Mouse (Mus musculus): ENCODE measurements around the gene Zranb3. TPM values are rescaled to one million over a fixed set of nuclear protein-coding genes. Genes with fewer than 3 reads are reported as not detected.
"Not testable (repeated sequence)": the region's sequence is repeated elsewhere in the genome, so short reads cannot be mapped to it uniquely, and the experiment has no call there.

Zranb3 gene
- total and polyA plus RNA-seq, 3 experiments, result 0.79 to 4.0 (median 3.1) TPM

GRCm38 (mm10) chr1:127989387-127989786 lies 113.5 kb downstream of the Zranb3 start:
- DNase-seq, result no peak

GRCm38 (mm10) chr1:127988246-127988645 lies 114.6 kb downstream of the Zranb3 start:
- DNase-seq, result no peak

GRCm38 (mm10) chr1:127985391-127985790 lies 117.5 kb downstream of the Zranb3 start:
- DNase-seq, result no peak

GRCm38 (mm10) chr1:127983274-127983993 lies 119.4 kb downstream of the Zranb3 start:
- no peak for DNase-seq

GRCm38 (mm10) chr1:127982268-127982667 lies 120.6 kb downstream of the Zranb3 start:
- no peak for DNase-seq

GRCm38 (mm10) chr1:127980911-127981559 lies 121.8 kb downstream of the Zranb3 start:
- DNase-seq, result no peak

GRCm38 (mm10) chr1:127978125-127978524 lies 124.7 kb downstream of the Zranb3 start:
- no peak for DNase-seq

- DNase-seq, result no peak
These were observed 126.7 kb downstream of the Zranb3 start for GRCm38 (mm10) chr1:127976106-127976505.

- peak; percentile 59 for DNase-seq
These were observed 127.2 kb downstream of the Zranb3 start for GRCm38 (mm10) chr1:127975676-127976075.

- no peak for DNase-seq
These were observed 128.8 kb downstream of the Zranb3 start for GRCm38 (mm10) chr1:127974082-127974481.

GRCm38 (mm10) chr1:127970870-127971269 lies 132.0 kb downstream of the Zranb3 start:
- no peak for DNase-seq

GRCm38 (mm10) chr1:127963326-127963725 lies 139.5 kb downstream of the Zranb3 start:
- no peak for DNase-seq

GRCm38 (mm10) chr1:127961140-127961539 lies 141.7 kb downstream of the Zranb3 start:
- DNase-seq, result peak; percentile 69

- no peak for DNase-seq
These were observed 143.5 kb downstream of the Zranb3 start for GRCm38 (mm10) chr1:127959312-127959718.

- DNase-seq, result no peak
These were observed 144.0 kb downstream of the Zranb3 start for GRCm38 (mm10) chr1:127958801-127959200.

- DNase-seq, result no peak
These were observed 146.3 kb downstream of the Zranb3 start for GRCm38 (mm10) chr1:127956524-127956923.

- no peak for DNase-seq
These were observed 148.0 kb downstream of the Zranb3 start for GRCm38 (mm10) chr1:127954800-127955199.

GRCm38 (mm10) chr1:127954198-127954597 lies 148.6 kb downstream of the Zranb3 start:
- DNase-seq, result not testable (repeated sequence)

- DNase-seq, result no peak
These were observed 150.6 kb downstream of the Zranb3 start for GRCm38 (mm10) chr1:127952276-127952675.

- no peak for DNase-seq
These were observed 154.1 kb downstream of the Zranb3 start for GRCm38 (mm10) chr1:127948748-127949147.

GRCm38 (mm10) chr1:127946615-127947249 lies 156.1 kb downstream of the Zranb3 start:
- DNase-seq, result no peak

- peak; percentile 31 for DNase-seq
These were observed 156.9 kb downstream of the Zranb3 start for GRCm38 (mm10) chr1:127945696-127946575.

Data from adrenal gland, adult 2 months (tissue).